Mouse (Mus musculus) naive thymus-derived CD4-positive, alpha-beta T cell, adult 2 months (primary cell): ENCODE results near the gene Hk1.

Experiments used
- DNase-seq: peaks from one replicate; pipeline ENCODE4 v3.0.0-alpha.2; 2011; ENCODE audit warnings: low read depth

The Hk1 gene

GRCm38 (mm10) chr10:62220732-62221514 lies 158.8 kb downstream of the Hk1 start:
- DNase-seq = no peak
